Mouse (Mus musculus): ENCODE measurements around the gene Tspan4. TPM values are rescaled to one million over a fixed set of nuclear protein-coding genes. Genes with fewer than 3 reads are reported as not detected.

Tspan4 gene
- total RNA-seq, 1 experiment: 75.9 TPM

DNA sequence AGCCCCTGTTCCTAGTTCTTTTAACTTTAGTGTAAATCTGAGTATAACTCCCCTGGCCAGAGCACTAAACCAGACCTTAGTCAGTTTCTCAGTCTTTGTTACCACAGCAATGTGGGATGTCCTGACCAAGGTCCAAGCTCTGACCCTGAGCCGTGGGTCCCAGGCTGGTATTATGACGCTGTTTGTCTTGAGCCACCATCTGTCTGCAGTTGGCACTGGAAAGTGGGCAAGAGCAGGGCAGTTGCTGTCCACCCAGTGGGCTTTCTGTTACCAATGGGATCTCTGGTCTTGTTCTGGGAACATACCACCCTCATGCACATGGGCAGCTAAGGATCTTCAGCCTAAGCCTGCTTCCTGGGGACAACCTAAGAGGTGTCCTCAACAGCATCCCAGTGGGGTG, 67.5 kb downstream of the Tspan4 start:
- H3K4me3 ChIP-seq (ENCODE audit: insufficient read depth in 1 of 2, low read depth in 1 of 2, low read length in 2 of 2, poor library complexity in 1 of 2, severe bottlenecking in 1 of 2): no peak overlapping the region
- no peak for TF ChIP-seq MAFK (IDR thresholded peaks at IDR 0.05; ENCODE audit: insufficient read depth, low read depth, low read length)
- no peak for TF ChIP-seq ZNF384 (IDR thresholded peaks at IDR 0.05; ENCODE audit: low read depth, low read length)
- DNase-seq (ENCODE audit: low read depth, low spot score): no peak
- no peaks in the 10 kb centered on the region for H3K9me3 ChIP-seq (ENCODE audit: control insufficient read depth, insufficient read depth, low read depth, low read length)
- H3K9ac ChIP-seq (ENCODE audit: insufficient read depth, low read depth, low read length, poor library complexity, severe bottlenecking): no peak overlapping the region
- peaks cover 0 to 3% of the 10 kb centered on the region in 2 experiments; a peak in 1 of 4 replicates for H3K4me1 ChIP-seq (ENCODE audit: control insufficient read depth in 2 of 2, insufficient read depth in 2 of 2, low read length in 2 of 2, poor library complexity in 1 of 2)
- H3K36me3 ChIP-seq (ENCODE audit: control insufficient read depth, insufficient read depth, low read length, poor library complexity, severe bottlenecking): no peaks in the 10 kb centered on the region
- H3K27ac ChIP-seq (ENCODE audit: insufficient read depth, low read depth, low read length, poor library complexity, severe bottlenecking): no peak overlapping the region
- in situ Hi-C loops (cut with MboI; ENCODE audit: low sequenced_read_pairs in 2 of 2, unreplicated experiment in 2 of 2): no loop called here

Other genes with a start within 250 kb of the Tspan4 start
- 101 and 107 TPM in 2 replicates for gene Phrf1, start 246.5 kb upstream of the Tspan4 start, total RNA-seq (2012; rRNA removed)
- gene Irf7, start 208.8 kb upstream of the Tspan4 start, total RNA-seq (2012; rRNA removed): 0.58 and 0.67 TPM in 2 replicates
- 0.13 and 0.26 TPM in 2 replicates for gene Cdhr5, start 198.5 kb upstream of the Tspan4 start, total RNA-seq (2012; rRNA removed)
- 12.0 and 31.9 TPM in 2 replicates for gene Sct, start 196.1 kb upstream of the Tspan4 start, total RNA-seq (2012; rRNA removed)
- 0.76 and 0.95 TPM in 2 replicates for gene Drd4, start 183.2 kb upstream of the Tspan4 start, total RNA-seq (2012; rRNA removed)
- gene Deaf1, start 147.6 kb upstream of the Tspan4 start, total RNA-seq (2012; rRNA removed): 23.7 and 31.1 TPM in 2 replicates
- gene Tmem80, start 147.5 kb upstream of the Tspan4 start, total RNA-seq (2012; rRNA removed): 7.3 and 9.7 TPM in 2 replicates
- gene Eps8l2, start 136.4 kb upstream of the Tspan4 start, total RNA-seq (2012; rRNA removed): 9.7 and 10.4 TPM in 2 replicates
- gene Taldo1, start 83.0 kb upstream of the Tspan4 start, total RNA-seq (2012; rRNA removed): 327 and 432 TPM in 2 replicates
- 25.9 and 41.2 TPM in 2 replicates for gene Gatd1, start 61.1 kb upstream of the Tspan4 start, total RNA-seq (2012; rRNA removed)
- gene Cend1, start 45.7 kb upstream of the Tspan4 start, total RNA-seq (2012; rRNA removed): 1.5 and 2.7 TPM in 2 replicates
- gene Slc25a22, start 37.3 kb upstream of the Tspan4 start, total RNA-seq (2012; rRNA removed): 16.2 and 19.8 TPM in 2 replicates
- gene Pidd1, start 31.2 kb upstream of the Tspan4 start, total RNA-seq (2012; rRNA removed): 23.4 and 36.0 TPM in 2 replicates
- gene Rplp2, start 27.9 kb upstream of the Tspan4 start, total RNA-seq (2012; rRNA removed): 3,085 and 4,150 TPM in 2 replicates
- 10.7 and 12.7 TPM in 2 replicates for gene Pnpla2, start 20.0 kb upstream of the Tspan4 start, total RNA-seq (2012; rRNA removed)
- 5.8 and 11.7 TPM in 2 replicates for gene Cracr2b, start 14.1 kb upstream of the Tspan4 start, total RNA-seq (2012; rRNA removed)
- gene Cd151, start 7.8 kb upstream of the Tspan4 start, total RNA-seq (2012; rRNA removed): 238 and 257 TPM in 2 replicates
- 110 and 120 TPM in 2 replicates for gene Polr2l, start 108 bp upstream of the Tspan4 start, total RNA-seq (2012; rRNA removed)
- 30.1 and 46.1 TPM in 2 replicates for gene Chid1, start 64.6 kb downstream of the Tspan4 start, total RNA-seq (2012; rRNA removed)
- gene Ap2a2, start 86.9 kb downstream of the Tspan4 start, total RNA-seq (2012; rRNA removed): 98.8 and 103 TPM in 2 replicates
- gene Muc6, start 180.1 kb downstream of the Tspan4 start, total RNA-seq (2012; rRNA removed): 0.09 and 0.11 TPM in 2 replicates
- 0.94 and 1.7 TPM in 2 replicates for gene Muc2, start 215.1 kb downstream of the Tspan4 start, total RNA-seq (2012; rRNA removed)